Comparison of ENCODE assay signal across 7 mouse cellular contexts in the genomic region with DNA sequence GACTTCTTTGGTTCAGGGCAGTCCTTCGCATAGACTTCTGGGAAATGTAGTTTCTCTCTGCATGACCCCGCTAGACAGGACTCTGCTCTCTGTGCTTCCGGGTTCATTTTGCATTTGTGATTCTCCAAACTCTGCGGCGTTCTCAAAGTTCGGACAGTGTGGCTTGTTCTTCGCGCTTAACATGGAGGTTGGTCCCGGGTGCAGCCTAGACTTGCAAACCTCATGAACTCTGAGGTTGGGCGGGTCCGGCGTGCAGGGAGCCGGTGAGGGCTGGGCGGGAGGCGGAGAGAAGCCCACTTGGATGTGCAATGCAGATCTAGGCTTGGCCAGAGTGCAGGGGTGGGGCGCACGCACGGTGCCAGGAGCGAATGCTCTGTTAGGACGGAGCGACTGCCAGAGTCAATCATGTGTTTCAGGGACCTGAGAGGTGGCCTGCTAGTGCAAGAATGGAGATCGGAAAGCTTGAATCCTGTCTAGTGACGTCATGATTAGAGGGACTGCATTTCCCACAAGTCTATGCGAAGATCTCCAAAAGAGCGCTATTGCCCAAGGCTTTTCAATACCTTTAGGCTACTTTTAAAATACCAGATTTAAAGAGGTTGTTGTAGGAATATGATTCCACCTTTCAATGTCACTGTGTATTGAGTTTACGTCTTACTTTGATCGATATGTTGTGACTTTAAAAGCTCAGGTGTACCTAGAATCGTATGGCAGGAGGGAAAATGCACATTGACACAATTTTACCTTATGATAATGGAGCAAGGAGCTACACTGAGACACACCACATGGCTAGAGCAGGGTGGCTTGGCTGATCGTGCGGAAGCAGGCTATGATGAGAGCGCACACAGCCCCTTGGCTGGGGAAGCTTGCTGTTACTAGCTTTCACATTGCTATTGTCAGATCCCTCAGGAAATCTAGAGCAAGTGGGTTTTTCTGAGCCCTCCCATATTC. TPM values are rescaled to one million over a fixed set of nuclear protein-coding genes. Genes with fewer than 3 reads are reported as not detected.
DNase-seq lines count a peak whose midpoint lies in the region; ATAC-seq lines count a peak whose summit lies in the region.

A gene (plus strand): TSS at position 31 of the 951 bp plus-strand sequence.

- no peaks in the 10 kb centered on the region for H3K9me3 ChIP-seq in intestine, embryonic 15.5 days
- peaks cover 12% of the 10 kb centered on the region; the same call in 1 of the 2 replicates for H3K9me3 ChIP-seq in midbrain, embryonic 10.5 days (replicated peaks)

- intact Hi-C loops in gastrocnemius, postnatal 36 days (cut with DNase I): no loop called here
- intact Hi-C loops in left cerebral cortex, postnatal 25 days (cut with DNase I): loop anchor here (2.0 to 10.0 kb wide), 3 partner anchors 37 to 89 kb away; a partner anchor contains a TSS

- peak; percentile 89 for DNase-seq in adrenal gland, adult 2 months
- DNase-seq in embryo, embryonic 11 days: peak; percentile 84
- DNase-seq in gastrocnemius, postnatal 36 days: peak; percentile 58 to 82
- DNase-seq in left cerebral cortex, postnatal 25 days (ENCODE audit: low spot score in 2 of 2): peak; percentile 76 to 91
- peak; percentile 81 for DNase-seq in midbrain, embryonic 10.5 days (ENCODE audit: low spot score)
- DNase-seq in right cerebral cortex, postnatal 4 days: peak; percentile 58

- no peaks in the 10 kb centered on the region for H3K27me3 ChIP-seq in intestine, embryonic 15.5 days (replicated peaks)
- H3K27me3 ChIP-seq in midbrain, embryonic 10.5 days (ENCODE audit: low read depth, poor library complexity, severe bottlenecking): no peaks in the 10 kb centered on the region

- H3K9ac ChIP-seq in intestine, embryonic 15.5 days: peak within 1 kb of the TSS; percentile 70

- 3% methylated on average over 31 of the region's 31 CpGs for WGBS in intestine, embryonic 15.5 days
- WGBS in midbrain, embryonic 10.5 days: 6% methylated on average over 31 of the region's 31 CpGs

- peak within 1 kb of the TSS; percentile 85 for H3K4me3 ChIP-seq in intestine, embryonic 15.5 days (replicated peaks)
- H3K4me3 ChIP-seq in midbrain, embryonic 10.5 days: peak within 1 kb of the TSS; percentile 86

- H3K36me3 ChIP-seq in intestine, embryonic 15.5 days: 0 out of 2 replicates have a peak, but pooled peaks cover 4% of the 10 kb centered on the region
- peaks cover 22% of the 10 kb centered on the region for H3K36me3 ChIP-seq in midbrain, embryonic 10.5 days

- H3K4me2 ChIP-seq in intestine, embryonic 15.5 days (replicated peaks): peak within 1 kb of the TSS; percentile 72

- no peaks in the 10 kb centered on the region for H3K4me1 ChIP-seq in intestine, embryonic 15.5 days (replicated peaks)
- peaks cover 3% of the 10 kb centered on the region; the same call in 1 of the 2 replicates for H3K4me1 ChIP-seq in midbrain, embryonic 10.5 days

- ATAC-seq in intestine, embryonic 15.5 days: peak; percentile 98

- peak within 1 kb of the TSS; percentile 92 for H3K27ac ChIP-seq in intestine, embryonic 15.5 days
- peak within 1 kb of the TSS; percentile 90 for H3K27ac ChIP-seq in midbrain, embryonic 10.5 days (replicated peaks)

RNA-seq across cellular contexts. Expression of the gene that starts here (rescaled TPM):
- 1 to 10 TPM; 4.1 to 5.8 TPM for total RNA-seq in adrenal gland, adult 2 months (2021)
- not detected in 2 replicates for polyA plus RNA-seq in adrenal gland, adult 2 months (2012; rRNA removed)
- total RNA-seq in gastrocnemius, postnatal 36 days (2021): 1 to 10 TPM; 1.2 to 1.5 TPM
- polyA plus RNA-seq in intestine, embryonic 15.5 days (2015; fragmentation: Nextera tagmentation; extraction: Ambion mirVana): 5.6 and 6.2 TPM in 2 replicates
- 1 to 10 TPM; 6.7 TPM for total RNA-seq in left cerebral cortex, postnatal 25 days (2021)
- polyA plus RNA-seq in midbrain, embryonic 10.5 days (2016; fragmentation: Nextera tagmentation; extraction: Ambion mirVana): 6.3 and 8.5 TPM in 2 replicates

Comparison
In these comparisons a context has a peak if more than half of its experiments do, and no peak if none do; other contexts are left out.
1. Peak in every context shown above with its lines: DNase-seq, ATAC-seq, H3K4me3 ChIP-seq and H3K27ac ChIP-seq.